Mouse (Mus musculus) E14TG2a.4 (cell line): ENCODE measurements around the gene Tnfsf4.

Source experiments
- CTCF ChIP-seq: conservative IDR thresholded peaks from 2 replicates; pipeline ENCODE4 v1.5.1; 2014; ENCODE audit warnings: low read length
- POU5F1 ChIP-seq: IDR thresholded peaks from 2 replicates; pipeline ENCODE4 v1.6.1; 2014; ENCODE audit warnings: low read length, borderline replicate concordance

- TF ChIP-seq CTCF (no peak), POU5F1 (no peak)
These were observed 25.4 kb downstream of the Tnfsf4 start for GRCm38 (mm10) chr1:161420646-161421045.
